Mouse (Mus musculus): ENCODE results near the gene Zfp976. TPM values are rescaled to one million over a fixed set of nuclear protein-coding genes. Genes with fewer than 3 reads are reported as not detected.
A peak's percentile ranks its signal among the peaks of the same experiment; 100 is the strongest.
"Not testable (repeated sequence)": the region's sequence is repeated elsewhere in the genome, so short reads cannot be mapped to it uniquely, and the experiment has no call there.

Gene Zfp976
- polyA plus RNA-seq, 1 experiment from 2014 or later: 0.41 TPM

DNA sequence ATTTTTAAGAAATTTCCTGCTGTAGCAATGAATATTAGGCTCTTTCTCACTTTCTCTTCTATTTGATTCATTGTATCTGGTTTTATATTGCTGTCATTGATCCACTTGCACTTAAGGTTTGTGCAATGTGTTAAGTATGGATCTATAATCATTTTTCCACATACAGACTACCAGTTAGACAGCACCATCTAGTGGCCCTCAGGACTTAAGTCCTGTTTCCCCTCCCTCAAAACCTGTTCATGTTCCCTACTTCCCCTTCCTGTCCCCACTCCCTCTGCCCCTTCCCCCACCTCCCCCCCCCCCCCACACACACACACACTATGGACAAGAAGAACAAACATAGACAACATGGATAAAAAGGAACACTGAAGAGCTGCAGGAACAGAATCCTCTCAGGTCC, 46.7 kb downstream of the Zfp976 start:
- peak; percentile 17; the same call in 1 of the 2 replicates for TF ChIP-seq CTCF (IDR thresholded peaks at IDR 0.05; ENCODE audit: low read depth)
- ATAC-seq: not testable (repeated sequence)

DNA sequence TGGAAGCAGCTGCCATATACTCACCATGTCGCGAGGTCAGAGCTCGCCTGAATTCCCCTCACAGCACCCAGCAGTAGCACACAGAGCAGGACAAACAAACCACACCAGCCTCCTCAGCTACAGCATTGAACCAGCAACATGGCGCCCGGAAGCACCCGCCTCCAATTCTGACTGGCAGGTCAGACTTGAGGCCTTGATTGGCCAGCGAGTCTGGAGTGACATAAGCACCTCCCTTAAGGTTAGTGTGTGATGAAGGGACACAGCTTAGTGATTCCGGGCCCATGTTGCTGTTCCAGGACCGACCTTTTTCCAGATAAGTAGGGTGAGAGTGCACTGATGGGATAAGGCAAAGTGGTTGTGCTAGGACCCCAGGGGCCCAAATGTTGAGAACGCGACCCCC, 50.0 kb downstream of the Zfp976 start, which contains the start of gene Zfp977:
Gene Zfp977 (minus strand): TSS at position 135 of the 400 bp plus-strand sequence.
- H3K9me3 ChIP-seq (ENCODE audit: low read length); H3K36me3 ChIP-seq (replicated peaks; ENCODE audit: insufficient read depth, low read length); H3K4me2 ChIP-seq (ENCODE audit: low read depth, low read length); H3K9ac ChIP-seq (replicated peaks); H3K27me3 ChIP-seq (ENCODE audit: insufficient read depth, low read length); H3K4me3 ChIP-seq (ENCODE audit: low read depth, low read length); H3K4me1 ChIP-seq (ENCODE audit: insufficient read depth); ATAC-seq; H3K27ac ChIP-seq (ENCODE audit: low read depth); DNase-seq: not testable (repeated sequence)
- whole genome bisulfite sequencing (ENCODE audit: insufficient replicate concordance): 82% methylated on average over 11 of the region's 11 CpGs

More for the DNA sequence above, 46.7 kb downstream of the Zfp976 start:
- not testable (repeated sequence) for H3K4me3 ChIP-seq (ENCODE audit: low read depth, low read length); H3K36me3 ChIP-seq (replicated peaks; ENCODE audit: insufficient read depth, low read length); H3K4me1 ChIP-seq (ENCODE audit: insufficient read depth); H3K27me3 ChIP-seq (ENCODE audit: insufficient read depth, low read length); DNase-seq; H3K9ac ChIP-seq (replicated peaks); H3K27ac ChIP-seq (ENCODE audit: low read depth); H3K4me2 ChIP-seq (ENCODE audit: low read depth, low read length); H3K9me3 ChIP-seq (ENCODE audit: low read length)

DNA sequence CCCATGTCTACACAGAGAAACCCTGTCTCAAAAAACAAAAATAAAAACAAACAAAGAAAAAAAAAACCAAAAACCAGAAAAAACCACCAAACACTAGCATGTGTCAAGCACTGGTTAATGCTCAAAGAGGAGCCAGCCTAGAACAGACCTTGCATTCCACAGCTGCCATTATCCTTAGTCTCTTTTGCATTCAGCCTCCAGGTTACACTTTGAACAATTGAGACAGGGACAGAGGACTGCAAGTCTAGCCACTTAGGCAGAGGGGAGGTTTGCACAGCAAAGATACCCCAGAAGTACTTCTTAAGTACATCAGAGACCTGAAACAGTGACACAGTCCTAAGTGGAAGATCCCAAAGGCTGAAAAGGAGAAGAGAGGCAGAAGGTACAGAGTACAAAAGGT, 51.1 kb downstream of the Zfp976 start:
- H3K4me3 ChIP-seq (ENCODE audit: low read depth, low read length); H3K27ac ChIP-seq (ENCODE audit: low read depth); DNase-seq; H3K36me3 ChIP-seq (replicated peaks; ENCODE audit: insufficient read depth, low read length); H3K27me3 ChIP-seq (ENCODE audit: insufficient read depth, low read length); H3K4me2 ChIP-seq (ENCODE audit: low read depth, low read length); H3K4me1 ChIP-seq (ENCODE audit: insufficient read depth); H3K9ac ChIP-seq (replicated peaks); ATAC-seq; H3K9me3 ChIP-seq (ENCODE audit: low read length): not testable (repeated sequence)

DNA sequence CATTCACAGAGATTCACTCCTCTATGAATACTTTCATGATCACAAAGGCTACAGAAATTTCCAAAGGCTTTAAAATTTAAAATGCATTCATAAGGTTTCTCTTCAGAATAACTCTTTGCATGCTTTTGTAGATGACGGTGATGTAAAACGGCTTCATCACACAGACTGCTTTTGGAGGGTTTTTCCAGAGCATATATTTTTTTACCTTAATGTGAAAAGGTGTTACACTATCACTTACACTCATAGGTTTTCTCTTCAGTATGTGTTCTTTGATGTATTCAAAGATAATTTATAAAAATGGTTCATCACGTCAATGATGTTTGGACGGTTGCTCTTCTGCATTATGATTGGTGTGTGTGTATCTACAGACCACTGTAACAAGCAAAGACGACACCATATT, 63.9 kb downstream of the Zfp976 start, which contains the start of gene Gm21028:
Gene Gm21028 (minus strand): TSS at position 101 of the 400 bp plus-strand sequence.
- Histone ChIP-seq H3K36me3 (replicated peaks; ENCODE audit: insufficient read depth, low read length) (no peaks in the 10 kb centered on the region), H3K4me2 (ENCODE audit: low read depth, low read length) (no peak within 1 kb of the TSS), H3K27me3 (ENCODE audit: insufficient read depth, low read length) (no peaks in the 10 kb centered on the region), H3K4me1 (ENCODE audit: insufficient read depth) (no peaks in the 10 kb centered on the region), H3K9me3 (ENCODE audit: low read length) (peaks cover 11% of the 10 kb centered on the region), H3K9ac (replicated peaks) (no peak within 1 kb of the TSS), H3K27ac (ENCODE audit: low read depth) (no peak within 1 kb of the TSS), H3K4me3 (ENCODE audit: low read depth, low read length) (no peak within 1 kb of the TSS)
- no peak for TF ChIP-seq EP300 (IDR thresholded peaks at IDR 0.05; ENCODE audit: low read depth)
- TF ChIP-seq CTCF (IDR thresholded peaks at IDR 0.05; ENCODE audit: low read depth): no peak
- WGBS (ENCODE audit: insufficient replicate concordance): 88% methylated on average over 5 of the region's 5 CpGs
- ATAC-seq (no peak), DNase-seq (no peak)

Small RNAs within 50 kb of the gene (microRNA-seq; reads per million reads assigned to microRNA genes)
- not detected for gene Gm24938

Other genes with a start within 250 kb of the Zfp976 start
- not detected in 2 replicates for gene 4933421I07Rik, start 194.5 kb downstream of the Zfp976 start, polyA plus RNA-seq (2015; fragmentation: Nextera tagmentation; extraction: Ambion mirVana)
- 2.0 TPM in 2 replicates for gene Zfp141, start 136.8 kb downstream of the Zfp976 start, polyA plus RNA-seq (2015; fragmentation: Nextera tagmentation; extraction: Ambion mirVana)
- gene Gm21028, start 64.0 kb downstream of the Zfp976 start, polyA plus RNA-seq (2015; fragmentation: Nextera tagmentation; extraction: Ambion mirVana): not detected in 2 replicates
- 0.14 and 0.21 TPM in 2 replicates for gene Zfp977, start 50.0 kb downstream of the Zfp976 start, polyA plus RNA-seq (2015; fragmentation: Nextera tagmentation; extraction: Ambion mirVana)
- 1.5 and 1.6 TPM in 2 replicates for gene Zfp975, start 50.2 kb upstream of the Zfp976 start, polyA plus RNA-seq (2015; fragmentation: Nextera tagmentation; extraction: Ambion mirVana)
- gene Gm17067, start 84.4 kb upstream of the Zfp976 start, polyA plus RNA-seq (2015; fragmentation: Nextera tagmentation; extraction: Ambion mirVana): not detected in 2 replicates
- not detected in 2 replicates for gene Vmn2r62, start 150.9 kb upstream of the Zfp976 start, polyA plus RNA-seq (2015; fragmentation: Nextera tagmentation; extraction: Ambion mirVana)
- gene Gm2381, start 224.6 kb upstream of the Zfp976 start, polyA plus RNA-seq (2015; fragmentation: Nextera tagmentation; extraction: Ambion mirVana): not detected in 2 replicates

Measured in liver, postnatal 0 days (tissue).